Mouse (Mus musculus) CH12.LX (cell line): ENCODE data around the gene Hamp. TPM values are rescaled to one million over a fixed set of nuclear protein-coding genes. Genes with fewer than 3 reads are reported as not detected.

Experiments used
- DNase-seq: peaks from one replicate; pipeline ENCODE4 v3.0.0-alpha.2; 2013; ENCODE audit errors: extremely low read depth
- H3K27ac ChIP-seq: 2 replicates; pipeline ENCODE4 v1.5.1; 2012; ENCODE audit warnings: low read depth, mild to moderate bottlenecking, control low read depth, moderate library complexity; ENCODE audit not compliant: insufficient read depth
- H3K27me3 ChIP-seq: replicated peaks from 2 replicates; pipeline ENCODE3; 2012; ENCODE audit warnings: inconsistent platforms
- H3K36me3 ChIP-seq, 2 experiments: replicated peaks in 1 of 2; 2 replicates each; pipeline versions ENCODE3 to v1.6.1; 2012; ENCODE audit warnings: inconsistent platforms in 1 of 2, low read length in 1 of 2, mild to moderate bottlenecking in 1 of 2, mixed read lengths in 1 of 2, moderate library complexity in 1 of 2; ENCODE audit not compliant: control insufficient read depth in 1 of 2, insufficient read depth in 1 of 2
- H3K4me1 ChIP-seq, 2 experiments: 2 replicates each; pipeline ENCODE4 v1.6.1; 2012; ENCODE audit warnings: inconsistent platforms in 1 of 2, moderate library complexity in 1 of 2; ENCODE audit not compliant: insufficient read depth in 2 of 2, control insufficient read depth in 1 of 2
- H3K4me2 ChIP-seq: 2 replicates; pipeline ENCODE4 v1.6.1; 2012; ENCODE audit warnings: low read depth, mild to moderate bottlenecking, control low read depth; ENCODE audit not compliant: poor library complexity, insufficient read depth, severe bottlenecking
- H3K4me3 ChIP-seq, 3 experiments: fragments of 150-350 bp in 1 of 3; sonication (generic) in 1 of 3; replicated peaks in 1 of 3; 2 replicates each; pipeline versions ENCODE3 to v1.5.1; 2011 to 2012; ENCODE audit warnings: low read depth in 2 of 3, low read length in 2 of 3, mild to moderate bottlenecking in 2 of 3, moderate library complexity in 2 of 3, control low read depth in 1 of 3, improper control_type of control experiment in 1 of 3, inconsistent platforms in 1 of 3, mixed read lengths in 1 of 3; ENCODE audit not compliant: poor library complexity in 1 of 3
- H3K79me2 ChIP-seq: replicated peaks from 2 replicates; pipeline ENCODE4 v1.6.1; 2012; ENCODE audit warnings: mild to moderate bottlenecking, moderate library complexity; ENCODE audit not compliant: control insufficient read depth, poor library complexity, insufficient read depth, severe bottlenecking; ENCODE audit errors: extremely low read depth
- H3K9ac ChIP-seq: 2 replicates; pipeline ENCODE4 v1.6.1; 2012; ENCODE audit warnings: low read depth, mild to moderate bottlenecking, control low read depth, moderate library complexity; ENCODE audit not compliant: insufficient read depth
- H3K9me3 ChIP-seq: replicated peaks from 2 replicates; pipeline ENCODE3; 2012; ENCODE audit warnings: low read length, inconsistent platforms, mixed read lengths
- CHD2 ChIP-seq: IDR thresholded peaks from 2 replicates; pipeline ENCODE4 v1.6.1; 2011; ENCODE audit warnings: low read length, improper control_type of control experiment
- CTCF ChIP-seq, 2 experiments: IDR thresholded peaks in 1 of 2; conservative IDR thresholded peaks in 1 of 2; 2 replicates each; pipeline ENCODE4 v1.5.1; 2011 to 2012; ENCODE audit warnings: low read depth in 2 of 2, low read length in 2 of 2, improper control_type of control experiment in 1 of 2, inconsistent platforms in 1 of 2, mild to moderate bottlenecking in 1 of 2, moderate library complexity in 1 of 2
- HCFC1 ChIP-seq: IDR thresholded peaks from 2 replicates; pipeline ENCODE4 v1.6.1; 2012; ENCODE audit warnings: low read depth, mild to moderate bottlenecking, inconsistent platforms, low read length, improper control_type of control experiment
- IRF4 ChIP-seq: IDR thresholded peaks from 2 replicates; pipeline ENCODE4 v1.6.1; 2014; ENCODE audit warnings: low read depth, mild to moderate bottlenecking, inconsistent platforms, low read length, improper control_type of control experiment
- JUND ChIP-seq: conservative IDR thresholded peaks from 2 replicates; pipeline ENCODE4 v1.6.1; 2011; ENCODE audit warnings: low read depth, low read length, improper control_type of control experiment
- MAFK ChIP-seq: IDR thresholded peaks from 2 replicates; pipeline ENCODE4 v1.6.1; 2011; ENCODE audit warnings: low read length, improper control_type of control experiment; ENCODE audit not compliant: insufficient replicate concordance
- MYC ChIP-seq: IDR thresholded peaks from 2 replicates; pipeline ENCODE4 v1.6.1; 2011; ENCODE audit warnings: low read depth, mild to moderate bottlenecking, improper control_type of control experiment, low read length
- NELFE ChIP-seq: IDR thresholded peaks from 2 replicates; pipeline ENCODE4 v1.6.1; 2011; ENCODE audit warnings: low read depth, low read length, improper control_type of control experiment
- NRF1 ChIP-seq: IDR thresholded peaks from 2 replicates; pipeline ENCODE4 v1.6.1; 2014; ENCODE audit warnings: low read depth, mild to moderate bottlenecking, inconsistent platforms, low read length, improper control_type of control experiment, moderate library complexity
- POLR2AphosphoS2 ChIP-seq: IDR thresholded peaks from 2 replicates; pipeline ENCODE4 v1.6.1; 2011; ENCODE audit warnings: low read depth, low read length, improper control_type of control experiment
- SMC3 ChIP-seq: IDR thresholded peaks from 2 replicates; pipeline ENCODE4 v1.6.1; 2011; ENCODE audit warnings: low read depth, low read length, improper control_type of control experiment
- TCF12 ChIP-seq: IDR thresholded peaks from 2 replicates; pipeline ENCODE4 v1.6.1; 2014; ENCODE audit warnings: low read depth, mild to moderate bottlenecking, inconsistent platforms, low read length, improper control_type of control experiment
- USF1 ChIP-seq: IDR thresholded peaks from 2 replicates; pipeline ENCODE4 v1.6.1; 2014; ENCODE audit warnings: low read depth, mild to moderate bottlenecking, inconsistent platforms, low read length, improper control_type of control experiment
- USF2 ChIP-seq: conservative IDR thresholded peaks from 2 replicates; pipeline ENCODE4 v1.6.1; 2011; ENCODE audit warnings: low read depth, low read length, improper control_type of control experiment
- ZC3H11A ChIP-seq: IDR thresholded peaks from 2 replicates; pipeline ENCODE4 v1.6.1; 2012; ENCODE audit warnings: low read depth, mild to moderate bottlenecking, inconsistent platforms, low read length, improper control_type of control experiment
- ZKSCAN1 ChIP-seq: IDR thresholded peaks from 2 replicates; pipeline ENCODE4 v1.6.1; 2012; ENCODE audit warnings: low read depth, inconsistent platforms, low read length, improper control_type of control experiment, borderline replicate concordance
- ZMIZ1 ChIP-seq: IDR thresholded peaks from 2 replicates; pipeline ENCODE4 v1.6.1; 2012; ENCODE audit warnings: low read depth, mild to moderate bottlenecking, inconsistent platforms, low read length, improper control_type of control experiment
- dilution Hi-C: fragments of 300-500 bp; cut with MboI; formaldehyde crosslinking; loops from 2 replicates; pipeline ENCODE4 v1.14.3; 2020; ENCODE audit warnings: low sequenced_read_pairs; ENCODE audit not compliant: extremely low pct_unique_long_range_greater_than_20kb, extremely low pct_ligation_motif_present
- in situ Hi-C: fragments of 300-500 bp; cut with MboI; formaldehyde crosslinking; loops from 3 replicates; pipeline ENCODE4 v1.14.3; 2019; ENCODE audit warnings: low sequenced_read_pairs, low pct_ligation_motif_present, low pct_unique_long_range_greater_than_20kb, mixed read lengths
- polyA plus RNA-seq: library from polyadenylated mRNA; unstranded; fragments of >175 nt; gene quantifications from 2 replicates; pipeline ENCODE4 v1.2.1, GENCODE M21; 2012; ENCODE audit warnings: low read depth; ENCODE audit not compliant: insufficient read length
- total RNA-seq, 2 experiments: library from RNA; depleted of rRNA; stranded (reverse); fragments of 300-350 nt in 1 of 2; fragments of >200 nt in 1 of 2; gene quantifications; 2 replicates each; pipeline ENCODE4 v1.2.3; 2012 to 2014

Hamp gene
- total and polyA plus RNA-seq, 3 experiments: not detected

- no peaks in the 10 kb centered on the region for H3K36me3 ChIP-seq
- in situ Hi-C loops: no loop called here
- TF ChIP-seq HCFC1: no peak
- no peak for TF ChIP-seq JUND
- no peak for TF ChIP-seq MAFK
- no peak for TF ChIP-seq ZMIZ1
- no peak for TF ChIP-seq NELFE
- no peak for TF ChIP-seq USF2
- TF ChIP-seq CHD2: no peak
- TF ChIP-seq ZC3H11A: no peak
- no peak for TF ChIP-seq MYC
- no peak for TF ChIP-seq USF1
- TF ChIP-seq TCF12: no peak
- TF ChIP-seq POLR2AphosphoS2: no peak
- no peak for TF ChIP-seq NRF1
- no peak for TF ChIP-seq SMC3
- no peak for TF ChIP-seq ZKSCAN1
- no peak for TF ChIP-seq IRF4
- TF ChIP-seq, all 38 proteins: peak for 0
- no peak for DNase-seq
- Histone ChIP-seq H3K4me3 (no peak overlapping the region), H3K9me3 (peaks cover 7% of the 10 kb centered on the region), H3K9ac (no peak overlapping the region), H3K27ac (no peak overlapping the region), H3K79me2 (no peaks in the 10 kb centered on the region), H3K27me3 (no peaks in the 10 kb centered on the region), H3K4me2 (no peak overlapping the region), H3K4me1 (peaks cover 0 to 4% of the 10 kb centered on the region in 2 experiments; a peak in 1 of 4 replicates)
- dilution Hi-C loops: no loop called here
Observed at GRCm38 (mm10) chr7:30972426-30973250, 28.8 kb upstream of the Hamp start.

DNA sequence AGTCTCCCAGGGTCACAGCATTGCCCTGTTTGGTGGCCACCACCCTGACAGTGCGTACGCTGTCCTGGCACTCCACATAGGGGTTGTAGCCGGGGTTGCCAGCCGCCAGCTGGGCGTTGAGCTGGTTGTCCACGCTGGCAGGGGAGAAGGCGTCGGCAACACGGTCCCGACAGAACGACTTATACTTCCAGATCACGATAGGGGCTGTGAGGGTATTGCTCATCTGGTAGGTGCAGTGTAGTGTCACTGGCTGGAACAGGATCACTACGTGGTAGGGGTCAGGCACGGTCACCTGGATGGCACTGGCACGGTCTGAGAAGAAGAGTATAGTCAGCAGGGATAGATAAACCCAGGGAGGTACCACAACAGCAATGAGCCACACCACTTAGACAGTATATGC lies 28.1 kb upstream of the Hamp start:
- Histone ChIP-seq H3K27me3 (no peaks in the 10 kb centered on the region), H3K4me2 (no peak overlapping the region), H3K9me3 (peaks cover 7% of the 10 kb centered on the region), H3K79me2 (no peaks in the 10 kb centered on the region), H3K9ac (no peak overlapping the region), H3K4me1 (peaks cover 0 to 4% of the 10 kb centered on the region in 2 experiments; a peak in 1 of 4 replicates)
- in situ Hi-C loops (no loop called here), dilution Hi-C loops (no loop called here)
- no peak for DNase-seq
- TF ChIP-seq CTCF (conservative IDR thresholded peaks at IDR 0.05 in 1 of 2, IDR thresholded peaks at IDR 0.05 in 1 of 2; ENCODE audit: low read depth in 2 of 2, low read length in 2 of 2): no peak
- no peak for TF ChIP-seq NRF1
- TF ChIP-seq, all 38 proteins: peak for 0
- Histone ChIP-seq H3K4me3 (no peak overlapping the region), H3K27ac (no peak overlapping the region), H3K36me3 (no peaks in the 10 kb centered on the region)
